Mouse (Mus musculus): ENCODE measurements around the gene Nos1ap. TPM values are rescaled to one million over a fixed set of nuclear protein-coding genes. Genes with fewer than 3 reads are reported as not detected.
A peak's percentile ranks its signal among the peaks of the same experiment; 100 is the strongest.

Nos1ap gene
- polyA plus RNA-seq, 1 experiment: 146 TPM

DNA sequence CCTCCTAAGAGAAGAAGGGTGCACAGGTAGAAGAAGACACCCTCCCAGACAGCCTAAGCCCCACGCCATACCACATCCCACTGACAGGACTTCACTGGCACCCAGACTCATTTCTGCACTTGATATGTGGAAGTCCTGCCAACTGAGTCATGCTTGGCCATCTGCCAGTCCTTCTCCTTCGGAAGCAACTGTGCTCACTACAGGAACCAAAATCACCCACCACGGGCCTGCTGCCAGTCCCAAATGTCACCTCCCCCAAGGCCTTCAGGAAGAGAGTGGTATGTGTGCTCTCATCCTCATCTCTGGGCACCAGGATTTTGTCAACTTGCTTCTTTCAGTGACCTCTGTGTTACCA lies 34.7 kb downstream of the Nos1ap start:
- peaks cover 16% of the 10 kb centered on the region for H3K4me1 ChIP-seq (ENCODE audit: control insufficient read depth, insufficient read depth, low read length)
- no peak for TF ChIP-seq POLR2A (IDR thresholded peaks at IDR 0.05; ENCODE audit: extremely low read depth, insufficient read depth, low read length)
- TF ChIP-seq CTCF (IDR thresholded peaks at IDR 0.05; ENCODE audit: extremely low read depth, insufficient read depth, low read length): no peak
- no peak overlapping the region for H3K4me3 ChIP-seq (ENCODE audit: insufficient read depth, low read length)
- no peak overlapping the region for H3K27ac ChIP-seq (ENCODE audit: insufficient read depth, low read length)

- no peak for TF ChIP-seq CTCF (IDR thresholded peaks at IDR 0.05; ENCODE audit: extremely low read depth, insufficient read depth, low read length)
- no peak for TF ChIP-seq POLR2A (IDR thresholded peaks at IDR 0.05; ENCODE audit: extremely low read depth, insufficient read depth, low read length)
- no peak overlapping the region for H3K4me3 ChIP-seq (ENCODE audit: insufficient read depth, low read length)
- H3K27ac ChIP-seq (ENCODE audit: insufficient read depth, low read length): no peak overlapping the region
- H3K4me1 ChIP-seq (ENCODE audit: control insufficient read depth, insufficient read depth, low read length): peaks cover 16% of the 10 kb centered on the region
Observed at GRCm38 (mm10) chr1:170554235-170554938, 35.3 kb downstream of the Nos1ap start.

DNA sequence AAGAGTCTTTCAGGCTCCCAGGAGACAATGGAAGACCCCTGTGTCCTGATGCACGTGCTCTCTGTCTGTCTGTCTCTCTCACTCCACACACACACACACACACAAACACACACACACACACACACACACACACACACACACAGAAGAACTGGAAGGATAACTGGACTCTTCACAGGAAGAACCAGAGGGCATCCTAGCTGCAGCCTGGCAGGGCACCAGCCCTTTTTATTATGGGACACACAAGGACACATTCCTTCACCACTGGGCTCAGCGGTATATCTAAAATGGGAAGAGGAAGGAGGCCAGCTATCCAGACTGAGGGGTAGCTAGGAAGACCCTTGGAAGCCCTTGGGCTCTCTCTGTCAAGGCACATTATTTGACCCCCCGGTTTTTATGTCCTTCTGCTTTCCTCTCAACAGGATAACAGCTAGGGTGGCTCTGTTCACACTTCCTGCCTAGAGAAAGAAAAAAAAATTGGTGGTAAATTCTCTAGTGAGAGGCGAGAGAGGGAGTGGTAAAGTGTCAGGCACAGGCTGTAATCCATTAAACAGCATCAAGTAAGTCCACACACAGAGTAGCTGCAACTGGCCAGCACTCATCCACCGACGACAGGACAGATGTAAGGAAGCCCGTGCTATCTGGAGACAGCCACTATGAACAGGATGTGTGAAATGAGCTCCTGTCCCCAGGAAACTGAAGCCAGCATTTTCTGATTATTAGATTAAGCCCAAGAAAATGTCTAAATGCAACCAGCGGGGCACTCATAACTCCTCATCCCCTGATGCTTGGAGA lies 38.8 kb downstream of the Nos1ap start:
- TF ChIP-seq CTCF (IDR thresholded peaks at IDR 0.05; ENCODE audit: extremely low read depth, insufficient read depth, low read length): no peak
- no peak for TF ChIP-seq POLR2A (IDR thresholded peaks at IDR 0.05; ENCODE audit: extremely low read depth, insufficient read depth, low read length)
- H3K27ac ChIP-seq (ENCODE audit: insufficient read depth, low read length): no peak overlapping the region
- H3K4me3 ChIP-seq (ENCODE audit: insufficient read depth, low read length): no peak overlapping the region
- H3K4me1 ChIP-seq (ENCODE audit: control insufficient read depth, insufficient read depth, low read length): peaks cover 9% of the 10 kb centered on the region

DNA sequence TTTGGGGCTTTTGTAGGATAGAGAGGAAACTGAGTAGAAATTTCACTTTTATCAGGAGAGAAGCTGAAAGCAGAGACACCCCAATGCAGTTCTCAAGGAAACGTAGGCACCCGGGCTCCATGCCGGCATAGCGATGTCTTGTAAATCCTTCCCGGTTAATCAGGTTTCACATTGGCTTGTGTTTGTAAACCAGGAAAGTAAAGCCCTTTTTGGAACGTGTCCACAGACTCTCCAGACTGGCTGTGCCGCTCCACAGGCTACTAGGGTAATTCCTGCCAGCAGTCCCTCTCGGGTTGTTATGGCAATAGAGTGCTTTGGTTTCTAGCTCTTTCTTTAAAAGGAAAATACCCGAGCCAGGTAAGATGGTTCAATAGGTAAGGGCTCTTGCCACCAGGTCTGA lies 40.6 kb downstream of the Nos1ap start:
- Histone ChIP-seq H3K27ac (ENCODE audit: insufficient read depth, low read length) (no peak overlapping the region), H3K4me1 (ENCODE audit: control insufficient read depth, insufficient read depth, low read length) (peaks cover 2% of the 10 kb centered on the region; the same call in 1 of the 2 replicates), H3K4me3 (ENCODE audit: insufficient read depth, low read length) (no peak overlapping the region)
- TF ChIP-seq CTCF (IDR thresholded peaks at IDR 0.05; ENCODE audit: extremely low read depth, insufficient read depth, low read length): no peak

- Histone ChIP-seq H3K27ac (ENCODE audit: insufficient read depth, low read length) (no peak overlapping the region), H3K4me1 (ENCODE audit: control insufficient read depth, insufficient read depth, low read length) (peaks cover 2% of the 10 kb centered on the region; the same call in 1 of the 2 replicates), H3K4me3 (ENCODE audit: insufficient read depth, low read length) (no peak overlapping the region)
- no peak for TF ChIP-seq CTCF (IDR thresholded peaks at IDR 0.05; ENCODE audit: extremely low read depth, insufficient read depth, low read length)
- no peak for TF ChIP-seq POLR2A (IDR thresholded peaks at IDR 0.05; ENCODE audit: extremely low read depth, insufficient read depth, low read length)
Observed at GRCm38 (mm10) chr1:170548192-170548795, 41.4 kb downstream of the Nos1ap start.

- TF ChIP-seq POLR2A (IDR thresholded peaks at IDR 0.05; ENCODE audit: extremely low read depth, insufficient read depth, low read length) (no peak), CTCF (IDR thresholded peaks at IDR 0.05; ENCODE audit: extremely low read depth, insufficient read depth, low read length) (no peak)
Observed at GRCm38 (mm10) chr1:170546297-170546696, 43.4 kb downstream of the Nos1ap start.

GRCm38 (mm10) chr1:170545286-170545685 lies 44.4 kb downstream of the Nos1ap start:
- Histone ChIP-seq H3K4me3 (ENCODE audit: insufficient read depth, low read length) (no peak overlapping the region), H3K4me1 (ENCODE audit: control insufficient read depth, insufficient read depth, low read length) (no peaks in the 10 kb centered on the region), H3K27ac (ENCODE audit: insufficient read depth, low read length) (no peak overlapping the region)
- TF ChIP-seq POLR2A (IDR thresholded peaks at IDR 0.05; ENCODE audit: extremely low read depth, insufficient read depth, low read length): no peak

More at GRCm38 (mm10) chr1:170546297-170546696, 43.4 kb downstream of the Nos1ap start:
- H3K4me3 ChIP-seq (ENCODE audit: insufficient read depth, low read length): no peak overlapping the region
- H3K27ac ChIP-seq (ENCODE audit: insufficient read depth, low read length): no peak overlapping the region
- H3K4me1 ChIP-seq (ENCODE audit: control insufficient read depth, insufficient read depth, low read length): no peaks in the 10 kb centered on the region

- Histone ChIP-seq H3K27ac (ENCODE audit: insufficient read depth, low read length) (0 out of 2 replicates have a peak overlapping the region, but pooled peaks have one; percentile 7), H3K4me1 (ENCODE audit: control insufficient read depth, insufficient read depth, low read length) (peaks cover 9% of the 10 kb centered on the region), H3K4me3 (ENCODE audit: insufficient read depth, low read length) (no peak overlapping the region)
- no peak for TF ChIP-seq CTCF (IDR thresholded peaks at IDR 0.05; ENCODE audit: extremely low read depth, insufficient read depth, low read length)
- TF ChIP-seq POLR2A (IDR thresholded peaks at IDR 0.05; ENCODE audit: extremely low read depth, insufficient read depth, low read length): no peak
Observed at GRCm38 (mm10) chr1:170539507-170539906, 50.2 kb downstream of the Nos1ap start.

- Histone ChIP-seq H3K4me1 (ENCODE audit: control insufficient read depth, insufficient read depth, low read length) (peaks cover 9% of the 10 kb centered on the region), H3K4me3 (ENCODE audit: insufficient read depth, low read length) (no peak overlapping the region), H3K27ac (ENCODE audit: insufficient read depth, low read length) (0 out of 2 replicates have a peak overlapping the region, but pooled peaks have one; percentile 15)
- TF ChIP-seq POLR2A (IDR thresholded peaks at IDR 0.05; ENCODE audit: extremely low read depth, insufficient read depth, low read length) (no peak), CTCF (IDR thresholded peaks at IDR 0.05; ENCODE audit: extremely low read depth, insufficient read depth, low read length) (no peak)
Observed at GRCm38 (mm10) chr1:170538481-170539061, 51.1 kb downstream of the Nos1ap start.
